ENCODE assay signal across 26 mouse cellular contexts in genomic region chr17:71342006-71342405, GRCm38 (mm10).
"Had no signal": no experiment of that assay in that cellular context is flagged by ENCODE, and none has a peak within 500 bp of the region (broad histone marks: within the 10 kb centered on the region; RNA-seq: fewer than 3 reads in every experiment).

No protein-coding gene starts in this region.

- H3K4me1 ChIP-seq: heart, embryonic 13.5 days; heart, embryonic 15.5 days; hindbrain, embryonic 10.5 days; hindbrain, embryonic 12.5 days; limb, embryonic 13.5 days; limb, embryonic 15.5 days had no signal

- ATAC-seq: hindbrain, embryonic 16.5 days; inflammation-experienced regulatory T-cells, adult 6 months; intestine, postnatal 0 days; liver, embryonic 12.5 days had no signal

- H3K9me3 ChIP-seq: heart, embryonic 13.5 days; heart, embryonic 15.5 days; hindbrain, embryonic 10.5 days; hindbrain, embryonic 12.5 days; limb, embryonic 15.5 days; liver, embryonic 12.5 days had no signal

- DNase-seq: gastrocnemius, adult 2 months; gastrocnemius, postnatal 10 days; gastrocnemius, postnatal 25 days; heart, adult 2 months; heart, postnatal 14 days; heart, postnatal 4 days; kidney, adult 18-20 months; kidney, adult 8-10 months; kidney, postnatal 10 days; kidney, postnatal 25 days; kidney, postnatal 4 days had no signal

- H3K4me2 ChIP-seq: heart, embryonic 11.5 days; heart, embryonic 13.5 days; heart, embryonic 15.5 days; hindbrain, embryonic 12.5 days; hindbrain, embryonic 14.5 days; limb, embryonic 13.5 days; limb, embryonic 15.5 days; liver, embryonic 12.5 days had no signal

- H3K9ac ChIP-seq: heart, embryonic 13.5 days; heart, embryonic 15.5 days; hindbrain, embryonic 12.5 days; hindbrain, embryonic 14.5 days; limb, embryonic 13.5 days; limb, embryonic 15.5 days; liver, embryonic 12.5 days; liver, embryonic 14.5 days had no signal

- H3K27ac ChIP-seq: gastrocnemius, adult 2 months; heart, adult 2 months; heart, embryonic 13.5 days; heart, embryonic 15.5 days; hindbrain, embryonic 10.5 days; hindbrain, embryonic 12.5 days; hindbrain, embryonic 14.5 days; layer of hippocampus, adult 2 months; left cerebral cortex, adult 2 months; limb, embryonic 13.5 days; limb, embryonic 15.5 days; liver, embryonic 12.5 days; liver, embryonic 14.5 days had no signal

- H3K27me3 ChIP-seq: heart, embryonic 13.5 days; heart, embryonic 15.5 days; hindbrain, embryonic 12.5 days; limb, embryonic 13.5 days; limb, embryonic 15.5 days; liver, embryonic 12.5 days had no signal

- H3K4me3 ChIP-seq: gastrocnemius, adult 2 months; heart, adult 2 months; heart, embryonic 13.5 days; heart, embryonic 15.5 days; hindbrain, embryonic 10.5 days; hindbrain, embryonic 12.5 days; layer of hippocampus, adult 2 months; left cerebral cortex, adult 2 months; limb, embryonic 13.5 days; limb, embryonic 15.5 days; liver, embryonic 12.5 days had no signal
